Mouse (Mus musculus): ENCODE measurements around the gene Afg1l. TPM values are rescaled to one million over a fixed set of nuclear protein-coding genes. Genes with fewer than 3 reads are reported as not detected.
A peak's percentile ranks its signal among the peaks of the same experiment; 100 is the strongest.

Afg1l gene
- polyA plus RNA-seq, 1 experiment from 2014 or later: 8.6 TPM

DNA sequence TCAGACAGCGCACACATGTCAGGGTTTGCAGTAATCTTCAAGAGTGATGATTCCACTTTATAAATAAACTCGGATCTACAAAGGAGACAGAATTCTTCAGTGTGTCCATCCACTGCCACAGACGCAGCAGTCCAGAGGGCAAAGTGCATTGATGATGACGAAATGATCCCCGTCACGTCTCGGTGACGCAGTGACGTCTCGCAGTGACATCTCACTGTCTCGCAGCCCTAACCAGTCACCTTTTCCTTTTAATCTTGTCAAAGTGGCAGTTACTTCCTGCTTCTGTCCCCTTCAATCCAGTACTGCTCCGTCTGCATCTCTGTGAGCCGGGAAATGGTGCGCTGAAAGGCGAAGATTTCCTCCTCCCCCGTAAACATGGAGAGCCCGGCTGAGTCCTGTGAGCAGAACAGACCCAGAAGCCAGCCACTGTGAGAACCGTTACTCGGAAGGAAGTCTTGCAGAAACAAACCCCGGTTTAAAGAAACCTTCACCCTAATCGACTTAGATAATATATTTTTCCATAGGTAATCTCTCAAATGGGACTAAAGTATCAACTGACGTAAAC is 165.1 kb downstream of the Afg1l start:
- Histone ChIP-seq H3K27me3 (replicated peaks) (peaks cover 10% of the 10 kb centered on the region; the same call in 1 of the 2 replicates), H3K9me3 (replicated peaks) (no peaks in the 10 kb centered on the region), H3K9ac (replicated peaks) (no peak overlapping the region), H3K4me2 (no peak overlapping the region), H3K36me3 (no peaks in the 10 kb centered on the region), H3K4me1 (peaks cover 4% of the 10 kb centered on the region; the same call in 1 of the 2 replicates), H3K4me3 (replicated peaks) (no peak overlapping the region), H3K27ac (replicated peaks) (no peak overlapping the region)
- 90% methylated on average over 22 of the region's 22 CpGs for WGBS
- no peak for ATAC-seq (ENCODE audit: low FRiP score)

DNA sequence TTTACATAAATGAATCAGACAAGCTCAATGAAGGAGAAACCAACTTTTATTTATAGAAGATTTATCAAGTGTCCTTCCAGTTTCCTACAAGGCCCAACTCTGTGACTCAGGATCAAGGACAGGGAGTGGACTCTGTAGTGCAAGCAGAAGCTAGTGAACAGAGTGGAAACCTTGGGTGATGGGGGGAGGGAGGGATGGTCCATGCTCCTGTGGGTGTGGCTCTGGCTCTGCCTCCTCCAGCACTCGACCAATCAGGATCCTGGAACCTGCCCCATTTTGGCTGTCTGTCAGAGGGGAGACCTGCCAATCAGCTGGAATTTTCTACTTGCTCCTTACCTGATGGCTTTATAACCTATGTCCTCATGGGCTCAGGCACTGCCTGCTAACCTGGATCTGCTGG is 165.8 kb downstream of the Afg1l start:
- Histone ChIP-seq H3K4me2 (no peak overlapping the region), H3K9ac (replicated peaks) (no peak overlapping the region), H3K36me3 (no peaks in the 10 kb centered on the region), H3K9me3 (replicated peaks) (no peaks in the 10 kb centered on the region), H3K27me3 (replicated peaks) (peaks cover 10% of the 10 kb centered on the region; the same call in 1 of the 2 replicates), H3K4me3 (replicated peaks) (no peak overlapping the region), H3K4me1 (peaks cover 6% of the 10 kb centered on the region; the same call in 1 of the 2 replicates), H3K27ac (replicated peaks) (no peak overlapping the region)
- no peak for ATAC-seq (ENCODE audit: low FRiP score)
- WGBS: 67% methylated on average over 1 of the region's 1 CpGs

DNA sequence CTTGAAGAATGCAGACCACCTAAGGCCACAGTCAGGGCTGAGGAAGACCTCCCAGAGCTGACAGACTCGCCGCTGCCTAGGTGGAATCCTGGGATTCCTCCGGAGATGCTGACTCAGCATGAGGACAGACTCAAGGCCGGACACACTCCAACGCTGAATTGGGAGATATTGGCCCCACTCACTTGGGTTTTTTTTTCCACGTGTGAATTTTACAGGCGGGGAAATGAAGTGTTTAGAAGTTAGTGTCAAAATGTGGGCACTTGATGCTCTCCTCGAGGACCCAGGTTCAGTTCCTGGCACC is 169.7 kb downstream of the Afg1l start:
- ATAC-seq (ENCODE audit: low FRiP score): peak; percentile 41; the same call in 1 of the 2 replicates
- Histone ChIP-seq H3K27me3 (replicated peaks) (peaks cover 18% of the 10 kb centered on the region), H3K9ac (replicated peaks) (peak overlapping the region; percentile 37; the same call in 1 of the 2 replicates), H3K36me3 (no peaks in the 10 kb centered on the region), H3K4me2 (peak overlapping the region; percentile 60), H3K4me1 (peaks cover 6% of the 10 kb centered on the region; the same call in 1 of the 2 replicates), H3K9me3 (replicated peaks) (no peaks in the 10 kb centered on the region), H3K27ac (replicated peaks) (no peak overlapping the region), H3K4me3 (replicated peaks) (peak overlapping the region; percentile 30)
- WGBS: 33% methylated on average over 8 of the region's 8 CpGs

DNA sequence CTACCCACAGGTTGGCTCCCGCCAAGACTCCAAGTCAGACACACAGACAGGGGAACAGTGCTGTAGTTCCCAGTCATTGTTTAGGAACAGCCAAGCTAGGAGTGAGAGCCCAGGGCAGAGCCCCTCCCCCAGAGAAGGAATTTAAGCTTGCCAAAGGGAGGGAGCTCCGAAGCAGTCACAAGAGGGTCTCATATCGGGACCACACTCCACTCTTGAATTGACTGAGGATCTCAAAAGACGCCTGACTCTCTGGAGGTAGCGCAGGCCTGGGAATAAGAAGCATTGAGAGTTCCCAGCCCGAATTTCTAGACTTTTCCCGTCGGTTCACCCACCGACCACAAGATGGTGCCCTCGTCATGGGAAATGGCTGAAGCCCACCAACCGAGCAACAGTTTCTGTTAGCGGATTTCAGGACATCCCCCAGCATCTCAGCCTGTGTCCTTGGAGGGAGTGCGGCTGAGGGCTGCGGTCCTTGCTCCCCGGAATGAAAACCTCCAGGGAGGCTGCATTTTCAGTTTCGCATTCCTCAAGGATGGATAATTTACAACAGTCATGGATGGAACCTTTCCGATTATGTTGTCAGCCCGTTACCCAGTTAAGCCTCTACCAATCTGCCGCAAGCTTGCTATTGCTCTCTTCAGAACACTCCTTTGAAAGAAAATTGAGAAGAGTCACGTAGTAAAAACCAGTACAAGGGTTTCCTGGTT is 170.2 kb downstream of the Afg1l start:
- peak; percentile 79 for ATAC-seq (ENCODE audit: low FRiP score)
- Histone ChIP-seq H3K9ac (replicated peaks) (peak overlapping the region; percentile 37; the same call in 1 of the 2 replicates), H3K27ac (replicated peaks) (no peak overlapping the region), H3K36me3 (no peaks in the 10 kb centered on the region), H3K27me3 (replicated peaks) (peaks cover 18% of the 10 kb centered on the region), H3K4me1 (peaks cover 6% of the 10 kb centered on the region; the same call in 1 of the 2 replicates), H3K4me2 (peak overlapping the region; percentile 60), H3K4me3 (replicated peaks) (peak overlapping the region; percentile 30), H3K9me3 (replicated peaks) (no peaks in the 10 kb centered on the region)
- 8% methylated on average over 20 of the region's 20 CpGs for WGBS

DNA sequence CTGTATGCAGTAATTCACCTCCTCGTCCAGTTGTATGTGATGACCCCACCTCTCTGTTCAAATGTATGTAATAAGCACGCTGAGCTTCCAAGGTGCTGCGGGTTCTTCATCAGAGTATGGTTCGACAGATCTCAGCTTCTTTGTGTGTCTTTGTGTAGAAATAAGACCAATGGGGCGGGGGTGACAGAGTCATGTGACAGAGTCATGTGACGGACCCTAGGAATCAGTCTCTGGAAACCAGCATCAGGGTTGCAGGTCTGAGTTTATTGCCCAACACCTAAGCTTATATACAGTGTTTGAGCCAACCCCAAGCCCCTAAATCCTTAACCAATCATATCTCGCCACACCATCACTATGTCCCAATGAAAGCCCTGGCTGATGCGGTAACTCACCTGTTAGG is 171.9 kb downstream of the Afg1l start:
- H3K9ac ChIP-seq (replicated peaks): no peak overlapping the region
- H3K36me3 ChIP-seq: no peaks in the 10 kb centered on the region
- no peaks in the 10 kb centered on the region for H3K9me3 ChIP-seq (replicated peaks)
- H3K4me3 ChIP-seq (replicated peaks): no peak overlapping the region
- H3K27ac ChIP-seq (replicated peaks): no peak overlapping the region
- no peak for ATAC-seq (ENCODE audit: low FRiP score)
- peaks cover 18% of the 10 kb centered on the region for H3K27me3 ChIP-seq (replicated peaks)
- H3K4me2 ChIP-seq: no peak overlapping the region
- peaks cover 6% of the 10 kb centered on the region; the same call in 1 of the 2 replicates for H3K4me1 ChIP-seq
- WGBS: 88% methylated on average over 8 of the region's 8 CpGs

DNA sequence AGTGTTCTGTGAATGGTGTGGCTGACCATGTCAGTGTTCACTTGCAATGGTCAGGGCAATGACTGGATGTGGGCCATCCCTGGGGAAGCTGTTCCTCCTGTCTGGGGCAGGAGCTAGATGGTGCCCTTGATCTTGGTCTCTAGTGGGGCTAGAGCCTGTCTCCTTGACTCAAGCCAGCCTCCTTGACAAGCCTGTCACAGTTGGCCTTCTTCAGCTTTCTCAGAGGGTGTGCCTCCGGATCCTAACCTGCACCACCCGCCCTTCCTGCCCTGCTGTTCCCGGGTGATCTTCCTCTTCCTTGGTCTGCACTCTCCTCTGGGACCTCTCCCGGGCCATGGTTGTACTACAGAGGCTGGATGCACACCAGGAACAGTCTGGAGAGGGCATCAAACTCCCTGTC is 177.6 kb downstream of the Afg1l start:
- Histone ChIP-seq H3K9me3 (replicated peaks) (no peaks in the 10 kb centered on the region), H3K9ac (replicated peaks) (no peak overlapping the region), H3K27me3 (replicated peaks) (no peaks in the 10 kb centered on the region), H3K4me3 (replicated peaks) (no peak overlapping the region), H3K4me1 (no peaks in the 10 kb centered on the region), H3K4me2 (no peak overlapping the region), H3K36me3 (no peaks in the 10 kb centered on the region), H3K27ac (replicated peaks) (no peak overlapping the region)
- ATAC-seq (ENCODE audit: low FRiP score): no peak
- 68% methylated on average over 4 of the region's 4 CpGs for WGBS

DNA sequence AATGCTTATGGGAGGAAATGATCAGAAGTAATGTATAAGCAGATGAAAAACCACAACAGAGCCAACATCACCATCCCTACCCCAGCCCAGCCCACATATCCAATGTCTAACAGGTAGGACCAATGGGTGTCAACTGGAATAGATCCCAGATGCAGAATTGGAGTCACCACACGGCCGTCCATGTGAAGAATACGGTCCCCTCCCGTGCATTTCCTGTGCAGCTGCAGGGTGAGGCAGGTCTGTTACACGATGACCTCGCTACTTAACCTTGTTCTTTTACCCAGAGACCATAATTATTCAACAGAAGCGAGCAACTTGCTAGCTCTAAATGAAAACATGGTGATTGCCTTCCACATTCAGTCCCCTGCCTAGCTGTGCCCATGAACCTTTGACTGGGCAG is 178.4 kb downstream of the Afg1l start:
- WGBS: 74% methylated on average over 7 of the region's 7 CpGs
- no peaks in the 10 kb centered on the region for H3K9me3 ChIP-seq (replicated peaks)
- no peaks in the 10 kb centered on the region for H3K36me3 ChIP-seq
- no peak overlapping the region for H3K9ac ChIP-seq (replicated peaks)
- no peak overlapping the region for H3K4me3 ChIP-seq (replicated peaks)
- H3K27ac ChIP-seq (replicated peaks): no peak overlapping the region
- H3K27me3 ChIP-seq (replicated peaks): no peaks in the 10 kb centered on the region
- no peaks in the 10 kb centered on the region for H3K4me1 ChIP-seq
- H3K4me2 ChIP-seq: no peak overlapping the region
- ATAC-seq (ENCODE audit: low FRiP score): no peak

DNA sequence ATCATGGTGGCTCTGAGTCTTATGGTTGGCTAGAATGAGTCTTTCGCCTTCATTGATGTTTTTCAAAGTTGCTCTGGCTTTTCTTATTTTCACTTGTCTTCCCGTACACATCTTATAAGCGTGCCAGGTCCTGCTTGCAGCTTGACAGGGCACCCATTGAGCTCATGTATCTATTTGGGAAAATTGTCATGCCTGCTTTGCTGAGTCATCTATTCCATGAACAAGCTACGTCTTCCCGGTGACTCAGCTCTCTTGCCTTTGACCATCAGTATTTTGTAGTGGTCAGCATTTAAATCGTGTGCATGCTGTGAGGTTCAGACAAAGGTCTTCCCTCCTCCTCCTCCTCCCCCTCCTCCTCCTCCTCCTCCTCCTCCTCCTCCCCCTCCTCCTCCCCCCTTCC is 178.9 kb downstream of the Afg1l start:
- Histone ChIP-seq H3K36me3 (no peaks in the 10 kb centered on the region), H3K27ac (replicated peaks) (no peak overlapping the region), H3K9me3 (replicated peaks) (no peaks in the 10 kb centered on the region), H3K9ac (replicated peaks) (no peak overlapping the region), H3K4me1 (no peaks in the 10 kb centered on the region), H3K4me3 (replicated peaks) (no peak overlapping the region), H3K4me2 (no peak overlapping the region), H3K27me3 (replicated peaks) (no peaks in the 10 kb centered on the region)
- WGBS: 77% methylated on average over 6 of the region's 6 CpGs
- no peak for ATAC-seq (ENCODE audit: low FRiP score)

DNA sequence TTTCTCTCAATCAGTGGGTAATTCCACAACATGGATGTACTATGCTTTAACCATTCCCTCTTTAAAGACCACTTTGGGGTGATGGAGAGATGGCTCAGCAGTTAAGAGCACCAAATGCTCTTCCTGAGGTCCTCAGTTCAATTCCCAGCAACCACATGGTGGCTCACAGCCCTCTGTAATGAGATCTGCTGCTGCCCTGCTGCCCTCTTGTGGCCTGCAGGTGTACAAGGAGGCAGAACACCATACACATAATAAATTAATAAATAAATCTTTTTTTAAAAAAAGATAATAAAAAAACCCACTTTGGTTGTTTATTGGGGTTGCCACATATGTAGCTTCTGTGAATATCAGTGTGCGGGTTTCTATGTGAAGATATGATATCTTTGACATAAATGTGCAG is 180.4 kb downstream of the Afg1l start:
- 92% methylated on average over 1 of the region's 1 CpGs for WGBS
- H3K4me3 ChIP-seq (replicated peaks): no peak overlapping the region
- no peak overlapping the region for H3K4me2 ChIP-seq
- ATAC-seq (ENCODE audit: low FRiP score): no peak
- H3K4me1 ChIP-seq: no peaks in the 10 kb centered on the region
- H3K9ac ChIP-seq (replicated peaks): no peak overlapping the region
- no peak overlapping the region for H3K27ac ChIP-seq (replicated peaks)
- no peaks in the 10 kb centered on the region for H3K27me3 ChIP-seq (replicated peaks)
- no peaks in the 10 kb centered on the region for H3K36me3 ChIP-seq
- H3K9me3 ChIP-seq (replicated peaks): no peaks in the 10 kb centered on the region

DNA sequence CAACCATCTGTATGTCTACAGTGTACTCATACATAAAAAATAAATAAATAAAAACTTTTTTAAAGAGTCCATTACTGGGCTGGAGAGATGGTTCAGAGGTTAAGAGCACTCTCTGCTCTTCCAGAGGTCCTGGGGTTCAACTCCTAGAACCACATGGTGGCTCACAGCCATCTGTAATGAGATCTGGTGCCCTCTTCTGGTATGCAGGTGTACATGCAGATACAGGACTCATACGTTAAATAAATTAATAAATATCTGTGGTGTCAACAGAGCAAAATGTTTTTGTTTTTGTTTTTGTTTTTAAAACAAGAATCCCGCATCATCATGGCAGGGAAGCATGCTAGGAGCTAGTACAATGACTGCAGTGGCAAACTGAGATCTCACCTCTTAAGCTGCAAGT is 181.3 kb downstream of the Afg1l start:
- WGBS: 80% methylated on average over 2 of the region's 2 CpGs
- Histone ChIP-seq H3K36me3 (no peaks in the 10 kb centered on the region), H3K4me3 (replicated peaks) (no peak overlapping the region), H3K9ac (replicated peaks) (no peak overlapping the region), H3K4me2 (no peak overlapping the region), H3K27me3 (replicated peaks) (no peaks in the 10 kb centered on the region), H3K9me3 (replicated peaks) (no peaks in the 10 kb centered on the region), H3K4me1 (no peaks in the 10 kb centered on the region), H3K27ac (replicated peaks) (no peak overlapping the region)
- no peak for ATAC-seq (ENCODE audit: low FRiP score)

DNA sequence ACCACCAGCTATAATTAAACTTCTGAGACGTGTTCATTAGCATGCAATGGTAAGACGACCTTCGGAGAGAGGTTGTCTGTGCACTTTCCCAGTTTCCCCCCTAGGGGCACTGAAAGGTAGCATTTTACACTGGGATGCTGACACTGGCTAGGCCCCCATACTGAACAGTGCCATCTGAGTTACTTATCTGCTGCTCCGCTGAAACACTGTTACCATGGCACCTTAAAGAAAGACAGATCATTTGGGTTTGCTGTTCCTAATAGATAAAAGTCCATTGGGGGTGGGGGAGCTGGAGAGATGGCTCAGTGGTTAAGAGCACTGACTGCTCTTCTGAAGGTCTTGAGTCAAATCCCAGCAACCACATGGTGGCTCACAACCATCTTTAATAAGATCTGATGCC is 181.8 kb downstream of the Afg1l start:
- H3K27me3 ChIP-seq (replicated peaks): no peaks in the 10 kb centered on the region
- no peaks in the 10 kb centered on the region for H3K9me3 ChIP-seq (replicated peaks)
- H3K27ac ChIP-seq (replicated peaks): no peak overlapping the region
- H3K4me1 ChIP-seq: no peaks in the 10 kb centered on the region
- no peaks in the 10 kb centered on the region for H3K36me3 ChIP-seq
- 56% methylated on average over 4 of the region's 4 CpGs for WGBS
- ATAC-seq (ENCODE audit: low FRiP score): no peak
- no peak overlapping the region for H3K4me2 ChIP-seq
- no peak overlapping the region for H3K9ac ChIP-seq (replicated peaks)
- no peak overlapping the region for H3K4me3 ChIP-seq (replicated peaks)

DNA sequence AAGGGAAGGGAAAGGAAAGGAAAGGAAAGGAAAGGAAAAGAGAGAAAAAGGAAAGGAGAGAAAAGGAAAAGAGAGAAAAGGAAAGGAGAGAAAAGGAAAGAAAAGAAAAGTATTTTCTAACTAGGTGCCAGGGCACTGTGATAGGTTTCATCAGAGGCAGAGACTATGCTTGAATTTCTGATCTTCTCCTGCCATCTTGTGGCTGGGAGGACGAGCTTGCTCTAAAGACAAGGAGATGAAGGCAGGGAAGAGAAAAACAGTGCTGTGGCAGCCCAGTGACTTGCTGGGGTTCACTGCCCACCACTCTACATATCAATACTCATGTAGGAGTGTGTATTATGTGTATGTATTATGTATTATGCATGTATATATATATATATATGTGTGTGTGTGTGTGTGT is 183.3 kb downstream of the Afg1l start:
- Histone ChIP-seq H3K4me2 (no peak overlapping the region), H3K9ac (replicated peaks) (no peak overlapping the region), H3K27ac (replicated peaks) (no peak overlapping the region), H3K9me3 (replicated peaks) (no peaks in the 10 kb centered on the region), H3K4me1 (no peaks in the 10 kb centered on the region), H3K27me3 (replicated peaks) (no peaks in the 10 kb centered on the region), H3K4me3 (replicated peaks) (no peak overlapping the region), H3K36me3 (no peaks in the 10 kb centered on the region)
- peak; percentile 75 for ATAC-seq (ENCODE audit: low FRiP score)
- 12% methylated on average over 1 of the region's 1 CpGs for WGBS
